Mouse (Mus musculus) spleen, adult 2 months (tissue): ENCODE results near the gene Pds5a.

ENCODE experiments used
- CTCF ChIP-seq: fragments of 200-500 bp; IDR thresholded peaks from 2 replicates; pipeline ENCODE4 v1.5.1; 2011; ENCODE audit warnings: mild to moderate bottlenecking, inconsistent platforms; ENCODE audit not compliant: insufficient read depth, insufficient read length, insufficient replicate concordance; ENCODE audit errors: extremely low read depth
- POLR2A ChIP-seq: fragments of 200-500 bp; IDR thresholded peaks from 2 replicates; pipeline ENCODE4 v1.6.1; 2011; ENCODE audit warnings: low read depth, low read length, inconsistent platforms

GRCm38 (mm10) chr5:65706171-65706570, 8.1 kb upstream of the Pds5a start:
- no peak for TF ChIP-seq POLR2A
- no peak for TF ChIP-seq CTCF
